Mouse (Mus musculus) fat pad, adult 2 months (tissue): ENCODE data around the gene Alas2.

ENCODE experiments used
- DNase-seq: peaks from one replicate; pipeline ENCODE4 v3.0.0-alpha.2; 2011; ENCODE audit warnings: low read depth, low spot score; ENCODE audit errors: extremely low read depth

Gene Alas2

DNA sequence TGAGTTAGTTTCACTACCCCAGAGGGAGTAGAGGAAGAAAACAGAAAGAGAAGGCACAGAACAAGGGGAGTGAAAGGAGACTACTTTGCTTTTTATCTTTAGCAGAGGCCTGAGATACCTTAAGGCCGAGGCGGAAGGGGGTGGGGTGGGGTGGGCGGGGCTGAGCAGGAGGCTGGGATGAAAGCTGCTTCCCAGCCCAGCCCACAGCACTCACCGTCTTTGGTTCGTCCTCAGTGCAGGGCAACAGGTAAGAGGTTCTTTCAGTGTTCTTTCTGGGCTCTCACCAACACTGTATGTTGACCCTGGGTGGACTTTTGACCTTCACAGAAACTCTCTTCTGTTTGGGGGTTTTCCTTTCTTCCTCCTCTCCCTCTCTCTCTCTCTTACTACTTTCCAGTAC lies at the start of gene Alas2:
TSS of gene Alas2 (plus strand) at position 137 of the 400 bp plus-strand sequence.
- no peak for DNase-seq

DNA sequence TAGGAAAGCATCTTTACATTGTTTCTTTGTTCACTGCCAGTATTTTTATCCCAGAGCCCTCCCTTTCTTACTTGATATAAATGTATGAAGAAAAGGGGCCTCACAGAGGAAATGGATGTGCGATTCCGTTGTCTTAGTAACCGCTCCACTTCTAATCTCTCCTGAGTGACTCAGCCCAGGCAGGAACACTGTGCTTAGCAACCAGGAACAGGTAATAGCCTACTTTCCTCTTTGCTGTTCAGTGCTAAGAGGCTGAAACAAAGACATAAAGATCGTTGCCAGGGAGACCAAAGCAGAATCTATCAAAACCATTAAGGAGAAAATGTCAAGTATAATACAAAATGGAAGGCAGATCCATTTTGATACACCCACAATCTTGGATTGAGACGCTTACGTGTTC lies 38.5 kb upstream of the Alas2 start:
- DNase-seq: no peak

DNA sequence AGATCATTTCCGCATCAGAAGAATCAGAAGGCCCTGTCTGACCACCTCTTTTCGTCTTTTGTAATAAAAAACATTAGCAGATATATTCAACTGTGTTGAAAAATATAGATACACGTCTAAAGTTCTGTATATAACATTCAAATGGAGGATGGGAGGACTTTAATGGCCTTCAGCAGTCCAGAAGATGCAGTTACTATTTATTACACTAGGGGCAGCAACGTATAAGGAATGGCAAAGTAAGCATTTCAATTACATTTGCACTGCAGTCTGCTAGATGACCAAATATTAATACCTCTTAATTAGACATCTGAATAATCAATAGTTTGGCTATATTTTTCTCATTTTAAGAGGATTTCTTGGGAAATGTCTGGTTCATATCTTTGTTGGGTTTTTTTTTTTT lies 36.5 kb upstream of the Alas2 start:
- no peak for DNase-seq

DNA sequence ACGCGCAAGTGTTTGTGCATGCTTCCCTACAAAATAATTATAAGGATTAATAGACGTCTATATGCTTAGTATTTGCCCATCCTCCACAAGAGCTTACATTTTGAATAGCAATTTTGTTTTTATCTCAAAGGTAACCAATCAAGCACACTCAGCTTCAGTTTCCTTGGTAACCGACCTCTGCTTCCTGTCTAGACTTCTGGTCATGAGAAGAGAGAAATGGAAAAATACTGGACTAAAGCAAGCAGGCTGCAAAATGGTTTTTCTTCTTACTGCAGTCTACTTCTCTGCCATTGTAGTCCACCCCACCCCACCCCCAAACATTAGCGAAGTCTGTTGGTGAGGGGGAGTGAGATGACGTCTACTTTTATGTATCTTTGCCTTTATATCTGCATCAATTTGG lies 35.9 kb upstream of the Alas2 start:
- DNase-seq: no peak

DNA sequence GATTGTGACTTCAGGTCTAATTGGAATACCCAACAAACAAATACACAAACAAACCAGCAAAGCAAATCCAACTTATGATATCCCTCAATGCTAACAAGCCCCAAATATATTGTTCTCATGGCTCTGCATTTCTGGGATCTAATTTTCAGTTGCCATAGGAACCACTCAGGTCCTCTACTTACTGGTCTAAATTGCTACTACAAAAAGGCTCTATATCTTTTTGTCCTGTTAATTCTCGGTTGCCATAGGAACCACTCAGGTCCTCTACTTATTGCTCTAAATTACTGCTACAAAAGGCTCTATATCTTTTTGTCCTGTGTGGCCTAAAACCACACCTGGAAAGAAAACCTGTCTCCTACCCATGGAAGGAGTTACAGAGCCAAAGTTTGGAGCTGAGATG lies 33.0 kb upstream of the Alas2 start:
- no peak for DNase-seq

DNA sequence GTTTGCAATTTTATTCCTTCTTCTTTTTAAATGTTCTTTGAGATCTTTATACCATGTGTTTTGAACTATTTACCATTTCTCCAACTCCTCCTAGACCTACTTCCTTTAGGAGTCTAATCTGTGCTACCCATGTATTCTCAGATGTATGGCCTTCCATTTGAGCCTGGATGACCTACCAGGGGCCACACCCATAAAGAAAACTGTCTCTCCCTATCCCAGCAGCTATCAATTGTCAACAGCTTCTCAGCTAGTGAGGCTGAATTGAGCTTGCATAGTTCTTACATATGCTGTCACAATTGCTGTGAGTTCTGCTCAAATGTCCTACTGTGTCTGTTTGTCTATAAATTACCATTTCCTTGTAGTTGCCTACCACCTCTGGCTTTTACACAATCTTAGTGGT lies 31.2 kb upstream of the Alas2 start:
- DNase-seq: no peak

DNA sequence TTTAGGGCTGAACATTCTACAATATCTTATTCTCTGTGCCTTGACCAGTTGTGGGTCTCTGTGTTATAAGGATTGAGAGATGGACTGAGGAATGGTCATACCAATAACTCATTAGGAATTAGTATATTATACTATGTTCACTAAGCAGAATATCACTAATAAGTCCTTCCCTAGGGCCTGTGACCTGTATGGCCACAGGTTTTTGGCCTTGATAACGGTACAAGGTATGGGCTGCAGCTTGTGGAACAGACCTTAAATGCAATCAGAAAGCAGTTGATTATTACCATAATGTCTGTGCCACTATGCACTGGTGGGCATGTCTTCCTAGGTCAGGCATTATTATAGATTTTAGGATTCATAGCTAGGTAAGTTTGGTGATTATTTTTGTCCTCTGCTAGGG lies 30.7 kb upstream of the Alas2 start:
- no peak for DNase-seq

DNA sequence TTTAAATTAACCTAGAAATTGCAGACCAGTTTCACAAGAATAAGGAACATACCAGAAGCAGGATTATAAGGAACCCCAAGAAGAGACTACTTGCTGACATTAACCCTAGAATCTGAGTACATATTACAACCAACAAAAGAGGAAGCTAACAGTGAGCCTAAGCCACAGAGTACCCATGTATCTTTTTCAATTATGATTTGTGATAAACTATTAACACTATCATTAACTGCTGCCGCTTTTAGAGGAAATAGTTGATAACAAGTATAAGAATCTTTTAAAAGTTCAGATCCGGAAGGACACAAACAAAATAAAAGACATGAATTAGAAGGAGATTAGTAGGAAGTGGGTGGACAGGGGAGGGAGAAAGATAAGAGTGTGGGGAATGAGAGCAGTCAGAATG lies 7.1 kb upstream of the Alas2 start:
- no peak for DNase-seq

DNA sequence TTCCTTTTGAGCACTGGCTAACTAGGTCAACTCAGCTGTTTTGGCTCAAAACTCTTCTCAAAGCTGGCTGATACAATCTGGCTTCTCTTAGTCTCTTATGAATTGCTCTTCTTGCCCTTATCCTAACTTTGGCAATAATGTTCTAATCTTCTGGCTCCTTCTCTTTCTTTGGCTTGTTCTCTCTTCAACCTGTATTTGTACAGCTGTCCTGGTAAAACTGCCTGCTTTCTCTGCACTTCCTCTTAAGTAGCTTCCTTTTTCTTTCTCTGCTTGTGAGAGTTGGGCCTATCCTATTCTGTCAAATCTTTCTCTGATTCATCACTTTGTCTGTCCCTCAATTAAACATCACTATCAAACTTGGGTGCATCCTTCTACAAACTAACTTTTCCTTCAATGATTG lies 5.5 kb upstream of the Alas2 start:
- no peak for DNase-seq

DNA sequence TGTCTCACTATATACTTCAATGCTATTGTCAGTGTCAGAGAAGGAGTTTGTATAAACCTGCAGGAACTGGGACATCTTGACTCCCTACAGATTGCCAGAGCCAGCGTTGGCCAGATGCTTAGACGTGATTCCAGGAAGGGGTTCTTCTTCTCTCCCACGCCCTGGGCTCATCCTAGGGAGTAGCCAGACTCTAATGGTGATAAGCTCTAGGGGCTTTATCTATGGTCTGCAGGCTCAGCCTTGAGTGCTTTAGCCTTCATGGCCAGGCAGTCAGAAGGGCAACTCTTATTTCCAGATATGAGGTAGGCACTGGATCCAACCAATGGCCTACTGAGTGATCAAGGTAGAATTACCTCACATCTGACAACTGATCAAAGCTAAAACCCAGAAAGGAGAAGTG lies 2.5 kb downstream of the Alas2 start:
- DNase-seq: no peak

DNA sequence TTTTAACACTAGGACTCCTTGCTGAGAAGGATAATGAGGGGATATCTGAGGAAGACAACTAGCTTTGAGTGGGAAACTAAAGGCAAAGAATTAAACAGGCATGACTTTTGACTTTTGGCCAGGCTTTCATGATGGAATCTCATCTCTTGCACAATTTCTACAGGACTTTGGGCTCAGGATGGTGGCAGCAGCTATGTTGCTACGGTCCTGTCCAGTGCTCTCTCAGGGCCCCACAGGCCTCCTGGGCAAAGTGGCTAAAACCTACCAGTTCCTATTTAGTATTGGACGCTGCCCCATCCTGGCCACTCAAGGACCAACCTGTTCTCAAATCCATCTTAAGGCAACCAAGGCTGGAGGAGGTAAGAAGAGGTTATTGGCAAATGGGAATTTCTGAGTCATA lies 4.8 kb downstream of the Alas2 start:
- no peak for DNase-seq

DNA sequence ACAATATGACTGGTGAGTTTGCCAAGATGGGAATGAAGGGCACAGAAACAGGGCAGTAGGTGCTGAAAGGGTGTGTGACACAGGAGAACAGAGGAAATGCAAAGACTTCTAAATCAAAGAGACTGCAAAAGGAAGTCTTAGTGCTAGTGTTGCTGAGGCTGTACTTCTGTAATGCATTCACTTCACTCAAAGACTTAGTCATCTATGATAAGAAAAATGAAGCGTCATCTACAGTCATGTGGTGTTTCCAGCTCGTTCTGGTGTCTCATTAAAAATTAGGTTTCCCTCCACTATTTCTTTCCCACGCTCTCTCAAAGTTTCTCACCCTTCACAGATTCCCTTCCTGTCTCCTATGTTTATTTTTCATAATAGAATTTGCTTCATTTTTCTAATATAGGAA lies 6.9 kb downstream of the Alas2 start:
- no peak for DNase-seq

DNA sequence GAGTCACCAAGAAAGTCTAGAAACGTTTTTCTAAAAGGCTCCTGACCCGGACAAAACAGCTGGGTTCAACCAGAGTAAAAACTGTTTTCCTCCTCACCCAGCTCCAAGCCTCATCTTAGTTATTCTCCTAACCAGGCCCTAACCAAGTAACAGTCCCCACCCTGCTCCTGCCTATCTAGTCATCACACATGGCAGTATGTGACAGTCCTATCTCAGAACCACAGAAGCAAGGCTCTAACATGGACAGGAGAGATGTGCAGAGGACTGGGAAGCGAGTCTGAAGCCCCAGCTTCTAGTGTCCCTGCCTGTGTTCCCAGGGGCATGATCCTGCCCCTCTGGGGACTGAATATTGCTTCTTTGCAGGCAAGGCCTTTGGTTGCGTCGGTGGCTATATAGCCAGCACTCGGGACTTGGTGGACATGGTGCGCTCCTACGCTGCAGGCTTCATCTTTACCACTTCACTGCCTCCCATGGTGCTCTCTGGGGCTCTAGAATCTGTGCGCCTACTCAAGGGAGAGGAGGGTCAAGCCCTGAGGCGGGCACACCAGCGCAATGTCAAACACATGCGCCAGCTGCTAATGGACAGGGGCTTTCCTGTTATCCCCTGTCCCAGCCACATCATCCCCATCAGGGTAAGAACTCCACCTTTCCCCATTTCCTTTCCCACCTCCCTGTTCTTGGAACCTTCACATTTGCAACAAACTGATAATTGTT lies 17.6 kb downstream of the Alas2 start:
- no peak for DNase-seq

DNA sequence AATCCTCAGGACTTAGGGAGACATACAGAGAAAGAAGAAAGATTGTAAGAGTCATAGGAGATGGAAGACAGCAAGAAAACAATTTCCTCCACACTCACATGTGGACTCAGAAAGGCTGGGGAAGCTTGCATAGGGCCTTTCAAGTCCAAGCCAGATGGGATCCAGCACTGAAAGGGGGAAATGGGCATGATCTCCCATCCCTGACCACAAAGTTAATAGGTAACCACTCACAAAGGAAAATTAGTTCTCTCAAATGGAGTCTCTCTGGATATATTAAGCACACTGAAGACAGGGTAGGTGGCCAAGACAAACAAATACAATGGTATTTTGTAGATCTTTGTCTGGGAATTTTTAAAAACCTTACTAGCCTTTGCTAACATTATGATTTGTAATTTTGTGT lies 34.7 kb downstream of the Alas2 start:
- DNase-seq: no peak

DNA sequence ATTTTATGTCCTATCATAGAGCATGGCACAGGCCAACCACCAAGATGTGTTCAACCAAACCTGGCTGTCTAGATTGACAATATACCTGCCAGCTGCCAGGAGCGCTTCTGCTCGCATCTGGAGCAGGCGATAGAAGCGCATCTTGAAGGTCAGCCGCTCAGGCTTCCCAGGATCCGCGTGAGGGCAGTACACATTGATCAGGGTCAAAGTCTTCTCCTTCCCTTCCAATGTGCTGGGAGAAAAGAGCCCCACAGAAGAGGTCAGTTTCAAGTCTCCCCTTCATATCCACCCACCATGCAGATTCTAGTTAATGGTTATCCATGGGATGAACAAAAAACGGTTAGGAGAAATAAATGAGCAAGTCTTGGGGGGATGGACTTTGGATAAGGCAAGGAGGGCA lies 37.9 kb downstream of the Alas2 start:
- no peak for DNase-seq

DNA sequence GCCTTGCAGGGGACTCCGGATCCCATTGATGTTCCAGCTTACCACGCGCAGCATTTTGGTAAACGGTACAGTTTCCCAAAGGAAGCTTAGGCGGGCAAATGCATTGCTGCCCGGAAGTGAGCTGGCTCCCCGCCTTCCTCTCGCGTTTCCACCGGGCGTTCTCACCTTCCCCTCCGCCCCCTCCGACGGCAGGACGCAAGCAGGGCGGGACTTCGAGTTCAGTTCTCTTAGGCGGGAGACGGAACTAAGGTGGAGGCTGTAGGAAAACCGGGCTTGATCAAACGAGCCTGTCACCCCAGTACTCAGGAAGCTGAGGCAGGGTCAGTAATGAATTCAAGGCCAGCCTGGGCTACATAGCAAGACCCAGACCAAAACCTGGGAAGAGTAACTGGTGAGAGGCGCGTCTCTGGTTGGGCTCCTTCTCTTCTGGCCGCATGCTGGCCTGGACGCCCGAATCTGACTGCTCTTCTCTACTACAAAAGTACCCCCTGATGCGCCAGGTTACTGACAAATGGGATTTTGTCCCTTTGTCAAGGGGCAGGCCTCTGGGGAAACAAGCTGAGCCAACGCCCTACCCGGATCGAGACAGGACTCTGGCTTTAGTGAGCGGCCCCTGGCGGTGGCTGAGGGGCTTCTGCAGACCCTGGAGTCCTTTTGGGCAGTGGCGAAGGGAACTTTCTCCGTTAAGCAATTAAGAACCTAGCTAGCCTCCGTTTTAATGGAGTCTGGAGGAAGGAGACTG lies 41.0 kb downstream of the Alas2 start, which contains the start of gene Pfkfb1:
TSS of gene Pfkfb1 (plus strand) at position 207 of the 742 bp plus-strand sequence.
- peak; percentile 10 for DNase-seq

DNA sequence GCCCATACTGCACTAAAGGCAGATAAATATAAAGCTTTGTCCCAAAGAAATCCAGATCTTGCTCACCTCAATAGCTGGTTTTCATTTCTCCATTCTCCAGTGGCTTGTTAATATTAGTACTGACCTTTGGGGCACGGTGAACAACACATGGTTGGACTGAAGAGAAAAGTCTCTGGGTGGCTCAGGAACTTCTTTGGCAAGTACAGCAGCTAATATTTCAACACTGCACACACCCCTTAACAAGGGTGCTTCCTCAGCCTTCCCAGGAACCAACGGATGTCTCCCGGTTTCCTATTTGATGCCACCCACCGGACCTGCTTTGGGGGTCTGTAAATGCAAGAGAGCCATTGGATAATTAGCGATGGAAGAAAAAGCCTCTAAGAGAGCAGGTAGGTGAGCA lies 42.5 kb downstream of the Alas2 start, which contains the start of gene Apex2:
TSS of gene Apex2 (minus strand) at position 173 of the 400 bp plus-strand sequence.
- no peak for DNase-seq

DNA sequence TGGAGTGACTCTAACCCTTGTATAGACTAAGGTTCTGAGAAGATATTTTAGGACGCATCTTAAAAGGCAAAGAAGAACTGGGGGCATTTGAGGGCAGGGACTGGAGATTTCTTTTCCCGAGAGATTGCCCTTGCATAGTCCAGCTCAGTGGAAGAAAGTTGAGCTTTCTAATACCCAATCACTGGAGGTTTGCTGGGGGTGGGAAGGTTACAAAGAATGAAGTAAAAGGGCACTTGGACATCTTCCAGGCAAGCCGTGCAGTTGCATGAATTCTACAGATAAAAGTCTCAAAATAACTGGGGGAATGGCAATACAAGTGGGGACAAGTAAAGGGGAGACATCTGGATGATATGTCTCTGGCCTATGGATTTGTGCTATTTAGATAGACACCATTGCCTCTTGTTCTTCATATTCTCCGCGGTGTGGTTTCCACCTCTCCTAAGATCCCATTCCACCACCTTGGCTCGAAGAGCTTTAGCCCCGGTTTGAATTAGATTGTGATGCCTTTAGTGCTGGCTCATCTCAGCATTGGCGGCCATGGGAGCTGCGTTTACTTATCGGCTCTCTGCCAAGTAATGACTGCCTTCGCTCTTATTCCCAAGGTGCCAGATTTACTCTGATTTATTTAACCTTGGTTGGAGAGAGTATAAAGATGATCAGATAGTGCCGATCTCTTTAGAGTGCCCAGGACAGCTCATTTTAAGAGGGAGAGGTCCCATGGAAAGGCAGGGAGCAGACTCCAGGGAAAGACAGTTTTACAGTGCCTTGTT lies 46.3 kb downstream of the Alas2 start:
- no peak for DNase-seq

DNA sequence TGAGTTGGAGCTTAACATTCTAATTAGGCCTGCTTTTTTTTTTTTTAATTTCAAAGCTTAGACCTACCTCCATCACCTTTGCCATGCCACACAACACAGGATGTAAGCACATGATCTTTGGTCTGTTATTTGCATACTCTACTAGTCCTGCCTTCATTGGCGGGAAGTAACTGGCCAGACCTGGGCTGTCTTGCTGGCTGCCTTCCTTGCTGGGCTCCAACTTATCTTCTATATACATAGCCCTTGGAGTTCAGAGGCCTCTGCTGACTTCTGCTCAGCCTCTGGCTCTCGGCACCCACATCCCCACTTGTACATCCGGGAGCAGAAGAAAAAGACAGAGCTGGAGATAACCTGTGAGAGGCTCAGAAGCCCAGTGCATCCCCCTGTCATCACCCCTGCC lies 47.0 kb downstream of the Alas2 start:
- DNase-seq: no peak

DNA sequence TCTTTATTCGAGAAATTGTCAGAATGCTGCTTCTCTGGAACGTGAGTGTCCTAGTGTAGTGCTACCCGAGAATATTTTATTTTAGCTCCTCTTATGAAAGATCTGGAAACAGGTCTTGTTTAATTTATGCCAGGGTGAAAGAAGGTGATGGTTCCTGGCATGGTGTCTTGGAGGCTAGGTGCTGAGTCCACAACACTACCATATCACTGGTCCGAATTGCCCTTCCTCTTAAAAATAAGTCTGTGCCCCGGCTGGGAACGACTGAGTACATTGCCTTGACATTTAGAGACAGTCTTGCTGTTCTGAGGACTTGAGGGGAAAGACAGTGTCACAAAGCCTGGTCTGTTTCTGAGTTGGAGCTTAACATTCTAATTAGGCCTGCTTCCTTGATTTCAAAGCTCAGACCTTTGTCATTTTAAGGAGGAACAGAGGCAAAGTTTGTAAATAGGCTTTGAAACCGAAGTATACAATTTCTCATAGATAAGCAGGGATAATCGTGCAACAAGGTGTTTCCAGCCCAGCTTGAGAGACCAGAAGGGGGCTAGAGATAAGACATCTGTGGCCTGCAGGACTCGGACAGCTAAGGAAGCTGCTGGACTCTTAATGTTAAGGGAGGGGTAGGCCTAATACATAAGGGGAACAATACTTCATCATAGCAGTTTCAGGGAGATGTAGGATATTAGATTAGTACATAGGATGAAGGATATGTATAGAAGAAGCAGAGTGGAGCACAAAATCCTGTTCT lies 48.0 kb downstream of the Alas2 start:
- no peak for DNase-seq

DNA sequence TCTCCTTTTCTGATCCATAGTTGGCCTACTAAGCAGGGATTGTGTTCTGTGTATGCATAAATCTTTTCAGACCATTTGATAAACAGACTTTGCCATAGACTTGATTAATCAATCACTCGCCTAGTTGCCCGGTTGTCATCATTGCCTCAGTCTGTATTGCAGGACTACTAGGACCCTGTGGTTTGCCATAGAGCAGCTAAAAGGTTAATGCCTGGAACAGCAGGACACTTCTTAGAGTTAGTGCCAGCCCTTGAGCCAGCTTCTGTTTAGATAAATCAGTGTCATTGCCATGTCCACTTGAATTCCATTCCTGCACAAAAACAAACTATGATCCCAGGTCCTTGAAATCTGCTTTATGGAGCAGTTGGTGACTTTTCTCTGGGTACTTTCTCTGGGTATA lies 51.7 kb downstream of the Alas2 start:
- DNase-seq: no peak
